Mouse (Mus musculus) stomach, postnatal 0 days (tissue): ENCODE measurements around the gene Sgca.

Source experiments
- CTCF ChIP-seq: IDR thresholded peaks from 2 replicates; pipeline ENCODE4 v1.5.1; 2016; ENCODE audit warnings: antibody characterized with exemption, low read depth, mild to moderate bottlenecking, moderate library complexity
- EP300 ChIP-seq: optimal IDR thresholded peaks from 2 replicates; pipeline ENCODE3; 2016; ENCODE audit warnings: antibody characterized with exemption

- TF ChIP-seq CTCF (peak; percentile 94), EP300 (no peak)
Observed at GRCm38 (mm10) chr11:94939280-94939679, 36.8 kb downstream of the Sgca start.
